Mouse (Mus musculus) heart, adult 2 months (tissue): Measurements from ENCODE around the gene Slc16a2. TPM values are rescaled to one million over a fixed set of nuclear protein-coding genes. Genes with fewer than 3 reads are reported as not detected.

Experiments
- DNase-seq, 2 experiments: peaks; one replicate each; pipeline ENCODE4 v3.0.0; 2021
- H3K27ac ChIP-seq: fragments of 200-600 bp; 2 replicates; pipeline ENCODE4 v1.8.1; 2022
- H3K27me3 ChIP-seq: fragments of 200-500 bp; 2 replicates; pipeline ENCODE4 v1.6.1; 2012; ENCODE audit warnings: mild to moderate bottlenecking, low read length, inconsistent platforms, mixed read lengths; ENCODE audit not compliant: control insufficient read depth, insufficient read depth
- H3K36me3 ChIP-seq: fragments of 200-500 bp; 2 replicates; pipeline ENCODE4 v1.6.1; 2012; ENCODE audit warnings: low read length, inconsistent platforms; ENCODE audit not compliant: control insufficient read depth, insufficient read depth
- H3K4me1 ChIP-seq: fragments of 200-500 bp; 2 replicates; pipeline ENCODE4 v1.6.1; 2011; ENCODE audit warnings: low read length; ENCODE audit not compliant: control insufficient read depth, insufficient read depth
- H3K4me3 ChIP-seq: fragments of 200-600 bp; 2 replicates; pipeline ENCODE4 v1.8.1; 2022
- H3K79me2 ChIP-seq: fragments of 200-500 bp; replicated peaks from 2 replicates; pipeline ENCODE4 v1.6.1; 2012; ENCODE audit warnings: mild to moderate bottlenecking, inconsistent platforms, low read length, moderate library complexity, mixed read lengths; ENCODE audit not compliant: control insufficient read depth, insufficient read depth
- H3K9ac ChIP-seq: fragments of 200-500 bp; 2 replicates; pipeline ENCODE4 v1.6.1; 2012; ENCODE audit warnings: low read depth, mild to moderate bottlenecking, control low read depth, inconsistent platforms, low read length, mixed read lengths
- CTCF ChIP-seq: fragments of 200-600 bp; IDR thresholded peaks from 2 replicates; pipeline ENCODE4 v1.8.1; 2022; ENCODE audit warnings: antibody characterized with exemption, mild to moderate bottlenecking, moderate library complexity
- EP300 ChIP-seq: fragments of 200-500 bp; IDR thresholded peaks from 2 replicates; pipeline ENCODE4 v1.6.1; 2011; ENCODE audit warnings: low read depth, low read length, control low read depth; ENCODE audit not compliant: insufficient read depth
- POLR2A ChIP-seq: fragments of 200-500 bp; IDR thresholded peaks from 2 replicates; pipeline ENCODE4 v1.6.1; 2011; ENCODE audit warnings: mild to moderate bottlenecking, low read depth, low read length, control low read depth; ENCODE audit not compliant: insufficient read depth
- WGBS: fragments of 180-500 bp; shearing (Covaris S2); methylation state at CpG from one replicate; pipeline ENCODE4 v1.1.7; 2018; 5-methylcytosine and 5-hydroxymethylcytosine counted together
- intact Hi-C: fragments of 180-260 bp; cut with DNase I; formaldehyde crosslinking; loops from one replicate; pipeline ENCODE4 v1.15.1; 2025
- polyA plus RNA-seq: library from polyadenylated mRNA; depleted of rRNA; stranded (reverse); fragments of >200 nt; gene quantifications from 2 replicates; pipeline ENCODE4 v1.2.3, GENCODE M21; 2012
- total RNA-seq, 2 experiments: library from RNA; stranded (reverse); gene quantifications; 2 replicates each; pipeline ENCODE4 v1.2.3; 2021

Gene Slc16a2
- total and polyA plus RNA-seq, 3 experiments, result 7.3 to 12.8 (median 7.8) TPM

DNA sequence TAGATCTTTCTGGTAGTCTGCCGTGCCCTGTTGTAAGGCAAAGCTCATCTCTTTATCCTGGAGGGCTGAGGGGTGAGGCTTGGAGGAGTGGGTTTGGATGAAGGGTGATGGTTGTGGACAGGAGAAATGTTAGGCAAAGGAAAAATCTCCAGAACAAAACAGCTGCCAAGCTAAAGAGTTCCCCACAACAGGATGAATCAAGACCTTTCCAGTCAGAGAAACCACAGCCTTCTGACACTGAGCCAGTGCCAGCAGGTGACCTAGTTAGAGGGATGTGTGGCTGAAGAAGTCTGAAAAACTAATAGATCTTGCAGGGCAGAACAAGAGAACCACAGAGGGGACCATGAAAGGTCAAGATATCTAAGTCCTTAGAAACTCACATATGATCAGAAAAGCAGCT, 24.8 kb downstream of the Slc16a2 start:
- no peaks in the 10 kb centered on the region for H3K79me2 ChIP-seq
- H3K27ac ChIP-seq, result no peak overlapping the region
- no peak for TF ChIP-seq CTCF
- TF ChIP-seq POLR2A, result no peak
- TF ChIP-seq EP300, result no peak
- H3K4me3 ChIP-seq, result no peak overlapping the region
- no peak for DNase-seq
- peaks cover 8% of the 10 kb centered on the region for H3K4me1 ChIP-seq
- no peaks in the 10 kb centered on the region for H3K27me3 ChIP-seq
- H3K9ac ChIP-seq, result no peak overlapping the region
- intact Hi-C loops, result no loop called here
- H3K36me3 ChIP-seq, result no peaks in the 10 kb centered on the region
- WGBS, result 83% methylated on average over 1 of the region's 1 CpGs

DNA sequence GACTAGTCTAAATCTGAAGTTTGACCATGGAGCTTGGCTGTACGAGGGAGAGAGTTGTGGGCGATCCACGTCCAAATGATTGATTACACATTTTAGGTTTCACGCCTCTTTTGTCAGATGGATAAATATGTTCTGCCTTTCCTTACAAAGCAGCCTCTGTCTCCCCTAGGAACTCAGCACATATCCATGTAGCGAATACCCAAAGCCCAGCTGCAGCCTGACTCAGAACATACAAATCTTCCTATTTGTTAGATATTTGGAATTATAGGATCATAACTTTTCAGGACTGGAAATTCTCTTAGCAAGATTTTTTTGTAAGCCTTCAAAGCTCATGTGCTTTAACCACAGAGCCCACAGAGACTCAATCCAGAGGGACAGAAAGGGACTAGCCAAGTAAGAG, 26.3 kb downstream of the Slc16a2 start:
- no peak for TF ChIP-seq POLR2A
- TF ChIP-seq CTCF, result no peak
- TF ChIP-seq EP300, result no peak
- no peak overlapping the region for H3K4me3 ChIP-seq
- H3K27me3 ChIP-seq, result no peaks in the 10 kb centered on the region
- H3K27ac ChIP-seq, result no peak overlapping the region
- no peak overlapping the region for H3K9ac ChIP-seq
- DNase-seq, result no peak
- intact Hi-C loops, result no loop called here
- no peaks in the 10 kb centered on the region for H3K79me2 ChIP-seq
- no peaks in the 10 kb centered on the region for H3K36me3 ChIP-seq
- H3K4me1 ChIP-seq, result peaks cover 8% of the 10 kb centered on the region
- WGBS, result 85% methylated on average over 5 of the region's 5 CpGs

- H3K79me2 ChIP-seq, result no peaks in the 10 kb centered on the region
- 87% methylated on average over 2 of the region's 2 CpGs for WGBS
- no peak overlapping the region for H3K4me3 ChIP-seq
- no peak for TF ChIP-seq EP300
- H3K4me1 ChIP-seq, result no peaks in the 10 kb centered on the region
- no peak overlapping the region for H3K27ac ChIP-seq
- H3K9ac ChIP-seq, result no peak overlapping the region
- H3K36me3 ChIP-seq, result no peaks in the 10 kb centered on the region
- no peak for DNase-seq
- H3K27me3 ChIP-seq, result no peaks in the 10 kb centered on the region
- intact Hi-C loops, result no loop called here
Observed at GRCm38 (mm10) chrX:103791329-103791728, 30.5 kb downstream of the Slc16a2 start.

DNA sequence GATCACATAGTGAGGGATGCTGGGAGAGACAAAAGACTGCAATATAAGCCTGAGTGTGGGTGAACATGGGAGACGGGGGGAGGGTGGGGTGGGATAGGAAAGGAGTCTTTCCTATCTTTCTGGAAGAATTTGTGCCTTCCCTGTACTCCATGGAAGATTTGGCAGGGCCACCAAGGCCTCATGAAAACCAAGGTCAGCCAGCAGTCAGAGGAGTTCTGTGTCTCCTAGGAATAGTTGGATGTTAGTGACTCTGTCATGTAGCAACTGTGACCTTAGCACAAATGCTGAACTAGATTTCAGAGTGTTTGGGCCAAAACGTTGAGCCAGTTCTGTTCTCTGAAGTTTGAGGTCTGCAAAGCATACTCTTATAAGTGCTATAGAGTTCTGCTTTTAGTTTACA, 36.1 kb downstream of the Slc16a2 start:
- TF ChIP-seq CTCF, result no peak
- no peak for TF ChIP-seq EP300
- TF ChIP-seq POLR2A, result no peak
- H3K27me3 ChIP-seq, result no peaks in the 10 kb centered on the region
- no peak overlapping the region for H3K27ac ChIP-seq
- no peak overlapping the region for H3K4me3 ChIP-seq
- no peaks in the 10 kb centered on the region for H3K79me2 ChIP-seq
- H3K9ac ChIP-seq, result no peak overlapping the region
- WGBS, result 26% methylated on average over 2 of the region's 2 CpGs
- DNase-seq, result peak in 1 of 2 experiments; percentile 29
- H3K36me3 ChIP-seq, result no peaks in the 10 kb centered on the region
- H3K4me1 ChIP-seq, result no peaks in the 10 kb centered on the region; the same call in 1 of the 2 replicates
- intact Hi-C loops, result no loop called here

- peak overlapping the region; percentile 61 for H3K27ac ChIP-seq
- intact Hi-C loops, result no loop called here
- DNase-seq, result peak; percentile 13 to 22
Observed at GRCm38 (mm10) chrX:103776412-103776811, 45.4 kb downstream of the Slc16a2 start.

GRCm38 (mm10) chrX:103746197-103746596, 75.6 kb downstream of the Slc16a2 start:
- Histone ChIP-seq H3K27me3 (no peaks in the 10 kb centered on the region), H3K27ac (no peak overlapping the region), H3K9ac (no peak overlapping the region), H3K4me3 (no peak overlapping the region), H3K79me2 (no peaks in the 10 kb centered on the region), H3K4me1 (peaks cover 3% of the 10 kb centered on the region), H3K36me3 (no peaks in the 10 kb centered on the region)
- WGBS, result 91% methylated on average over 1 of the region's 1 CpGs
- no peak for DNase-seq
- no peak for TF ChIP-seq EP300
- no peak for TF ChIP-seq POLR2A
- TF ChIP-seq CTCF, result no peak
- intact Hi-C loops, result no loop called here

More at GRCm38 (mm10) chrX:103776412-103776811, 45.4 kb downstream of the Slc16a2 start:
- no peak for TF ChIP-seq CTCF
- TF ChIP-seq POLR2A, result no peak
- no peak for TF ChIP-seq EP300
- no peaks in the 10 kb centered on the region for H3K79me2 ChIP-seq
- H3K36me3 ChIP-seq, result no peaks in the 10 kb centered on the region
- H3K4me3 ChIP-seq, result no peak overlapping the region
- H3K4me1 ChIP-seq, result peaks cover 3% of the 10 kb centered on the region
- H3K9ac ChIP-seq, result no peak overlapping the region
- H3K27me3 ChIP-seq, result no peaks in the 10 kb centered on the region
